Mouse (Mus musculus) stomach, embryonic 15.5 days (tissue): ENCODE data around the gene R3hdm2. TPM values are rescaled to one million over a fixed set of nuclear protein-coding genes. Genes with fewer than 3 reads are reported as not detected.

Experiments
- ATAC-seq: fragments of 200-750 bp; cut with Nextera tagmentation; 2 replicates; pipeline ENCODE4 v1.8.0; 2017; ENCODE audit warnings: low read depth, moderate number of reproducible peaks, moderate TSS enrichment; ENCODE audit not compliant: insufficient read depth, low FRiP score
- H3K27ac ChIP-seq: fragments of 300-500 bp; sonication (generic); 2 replicates; pipeline ENCODE4 v1.5.1; 2015; ENCODE audit warnings: mild to moderate bottlenecking, inconsistent platforms
- H3K27me3 ChIP-seq: fragments of 300-500 bp; sonication (generic); replicated peaks from 2 replicates; pipeline ENCODE4 v1.6.1; 2015; ENCODE audit warnings: inconsistent platforms
- H3K36me3 ChIP-seq: fragments of 300-500 bp; sonication (generic); 2 replicates; pipeline ENCODE4 v1.6.1; 2015; ENCODE audit warnings: inconsistent platforms
- H3K4me1 ChIP-seq: fragments of 300-500 bp; sonication (generic); 2 replicates; pipeline ENCODE4 v1.6.1; 2015; ENCODE audit warnings: inconsistent platforms
- H3K4me2 ChIP-seq: fragments of 300-500 bp; sonication (generic); 2 replicates; pipeline ENCODE4 v1.6.1; 2015; ENCODE audit warnings: mild to moderate bottlenecking, inconsistent platforms
- H3K4me3 ChIP-seq: fragments of 300-500 bp; sonication (generic); replicated peaks from 2 replicates; pipeline ENCODE4 v1.5.1; 2015; ENCODE audit warnings: inconsistent platforms
- H3K9ac ChIP-seq: fragments of 300-500 bp; sonication (generic); 2 replicates; pipeline ENCODE4 v1.6.1; 2015; ENCODE audit warnings: inconsistent platforms
- H3K9me3 ChIP-seq: fragments of 300-500 bp; sonication (generic); 2 replicates; pipeline ENCODE4 v1.6.1; 2016; ENCODE audit warnings: inconsistent platforms
- WGBS: fragments of 180-500 bp; shearing (Covaris S2); methylation state at CpG from one replicate; pipeline ENCODE4 v1.1.7; 2015; 5-methylcytosine and 5-hydroxymethylcytosine counted together
- polyA plus RNA-seq: library from polyadenylated mRNA; unstranded; fragments of >200 nt; fragmentation: Nextera tagmentation; extraction: Ambion mirVana; gene quantifications from 2 replicates; pipeline ENCODE4 v1.2.1, GENCODE M21; 2015

R3hdm2 gene
- 26.5 and 34.1 TPM in 2 replicates for polyA plus RNA-seq

DNA sequence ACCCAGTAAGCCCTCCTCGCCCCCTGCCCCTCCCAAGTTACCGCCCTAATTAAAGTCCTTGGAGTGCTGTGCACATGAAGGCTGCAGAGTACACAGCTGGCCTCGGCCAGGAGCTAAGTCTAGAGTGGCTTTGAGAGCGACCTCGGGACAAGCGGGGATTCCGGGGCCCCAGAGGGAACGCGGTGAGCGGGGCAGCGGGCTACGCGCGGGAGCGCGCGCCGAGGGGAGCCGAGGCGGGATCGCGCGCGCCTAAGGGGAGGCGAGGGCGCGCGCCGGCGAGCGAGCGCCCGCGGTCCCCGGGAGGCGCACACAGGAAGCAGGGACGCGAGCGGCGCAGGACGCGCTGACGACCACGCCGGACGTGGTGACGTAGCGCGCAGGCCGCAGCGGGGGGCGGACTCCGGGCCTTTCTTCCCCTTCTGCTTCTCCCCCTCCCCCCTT, at the start of gene R3hdm2:
R3hdm2 (plus strand) TSS at position 77 of the 441 bp plus-strand sequence.
- ATAC-seq: peak; percentile 97
- Histone ChIP-seq H3K9me3 (no peaks in the 10 kb centered on the region), H3K4me3 (peak within 1 kb of the TSS; percentile 65), H3K36me3 (no peaks in the 10 kb centered on the region), H3K9ac (peak within 1 kb of the TSS; percentile 69), H3K27me3 (no peaks in the 10 kb centered on the region), H3K4me1 (no peaks in the 10 kb centered on the region), H3K27ac (peak within 1 kb of the TSS; percentile 93), H3K4me2 (peak within 1 kb of the TSS; percentile 57)
- under 1% methylated on average over 48 of the region's 53 CpGs for WGBS

DNA sequence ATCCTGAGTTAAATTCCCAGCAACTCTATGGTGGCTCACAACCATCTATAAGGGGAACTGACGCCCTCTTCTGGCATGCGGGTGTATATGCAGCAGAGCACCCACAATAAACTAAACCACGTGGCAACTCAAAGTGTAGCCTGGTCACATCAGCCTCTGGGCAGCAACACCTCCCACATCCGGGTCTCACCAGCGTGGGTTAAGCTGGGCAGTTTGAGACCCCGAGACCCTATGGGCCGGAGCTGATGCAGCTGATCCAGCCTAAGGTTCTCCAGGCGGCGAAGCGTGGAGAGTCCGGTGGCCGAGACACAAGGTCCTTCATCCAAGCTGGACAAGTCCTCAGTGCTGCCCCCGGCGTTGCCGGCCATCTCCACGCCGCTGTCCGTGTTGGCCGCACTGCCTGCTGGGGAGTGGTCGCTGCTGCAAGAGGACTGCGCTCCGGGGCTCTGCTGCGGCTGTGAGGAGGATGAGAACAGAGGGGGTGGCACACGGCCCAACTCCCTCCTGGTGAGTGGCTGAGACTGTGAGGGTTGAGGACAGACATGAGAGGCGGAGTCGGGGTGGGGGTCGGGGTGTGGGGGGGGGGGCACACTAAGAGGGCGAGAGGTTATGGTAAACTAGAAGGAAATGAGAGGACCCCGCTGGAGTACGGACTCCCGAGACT, 47.8 kb upstream of the R3hdm2 start:
- no peak overlapping the region for H3K9ac ChIP-seq
- ATAC-seq: no peak
- WGBS: 42% methylated on average over 31 of the region's 31 CpGs
- peaks cover 7% of the 10 kb centered on the region; the same call in 1 of the 2 replicates for H3K27me3 ChIP-seq
- no peaks in the 10 kb centered on the region for H3K4me1 ChIP-seq
- H3K4me3 ChIP-seq: no peak overlapping the region
- peaks cover 7% of the 10 kb centered on the region; the same call in 1 of the 2 replicates for H3K36me3 ChIP-seq
- H3K27ac ChIP-seq: no peak overlapping the region
- H3K4me2 ChIP-seq: peak overlapping the region; percentile 31; the same call in 1 of the 2 replicates
- no peaks in the 10 kb centered on the region for H3K9me3 ChIP-seq

DNA sequence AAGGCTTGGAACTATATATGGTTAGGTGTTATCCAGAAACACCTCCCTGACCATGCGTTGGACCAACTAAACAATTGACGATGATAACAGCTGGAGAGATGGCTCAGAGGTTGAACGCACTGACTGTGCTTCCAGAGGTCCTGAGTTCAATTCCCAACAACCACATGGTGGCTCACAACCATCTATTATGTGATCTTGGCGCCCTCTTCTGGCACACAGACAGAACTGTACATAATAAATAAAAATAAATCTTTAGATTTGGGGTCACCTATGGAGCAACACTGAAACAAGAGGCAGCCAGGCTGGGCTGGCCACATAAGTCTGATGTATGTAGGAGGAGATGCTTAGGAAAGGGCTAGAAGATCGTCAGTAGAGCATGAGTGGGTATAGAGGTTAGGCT, 47.0 kb upstream of the R3hdm2 start:
- H3K4me1 ChIP-seq: no peaks in the 10 kb centered on the region
- no peak for ATAC-seq
- 69% methylated on average over 5 of the region's 5 CpGs for WGBS
- H3K4me3 ChIP-seq: no peak overlapping the region
- H3K9me3 ChIP-seq: no peaks in the 10 kb centered on the region
- H3K27me3 ChIP-seq: no peaks in the 10 kb centered on the region; the same call in 1 of the 2 replicates
- no peak overlapping the region for H3K4me2 ChIP-seq
- H3K27ac ChIP-seq: no peak overlapping the region
- H3K9ac ChIP-seq: no peak overlapping the region
- H3K36me3 ChIP-seq: peaks cover 7% of the 10 kb centered on the region; the same call in 1 of the 2 replicates

GRCm38 (mm10) chr10:127335271-127335670, 44.9 kb upstream of the R3hdm2 start:
- Histone ChIP-seq H3K9ac (no peak overlapping the region), H3K4me2 (no peak overlapping the region), H3K27me3 (peaks cover 2% of the 10 kb centered on the region; the same call in 1 of the 2 replicates), H3K9me3 (no peaks in the 10 kb centered on the region), H3K36me3 (peaks cover 2% of the 10 kb centered on the region; the same call in 1 of the 2 replicates), H3K27ac (no peak overlapping the region), H3K4me3 (no peak overlapping the region), H3K4me1 (0 out of 2 replicates have a peak, but pooled peaks cover 3% of the 10 kb centered on the region)
- 64% methylated on average over 1 of the region's 1 CpGs for WGBS
- no peak for ATAC-seq

- 61% methylated on average over 5 of the region's 5 CpGs for WGBS
- Histone ChIP-seq H3K9me3 (no peaks in the 10 kb centered on the region), H3K36me3 (no peaks in the 10 kb centered on the region), H3K9ac (no peak overlapping the region), H3K4me3 (no peak overlapping the region), H3K4me1 (peaks cover 10% of the 10 kb centered on the region; the same call in 1 of the 2 replicates), H3K27ac (no peak overlapping the region), H3K4me2 (no peak overlapping the region), H3K27me3 (peaks cover 10% of the 10 kb centered on the region)
- no peak for ATAC-seq
These were observed 43.2 kb upstream of the R3hdm2 start for GRCm38 (mm10) chr10:127336952-127337351.

DNA sequence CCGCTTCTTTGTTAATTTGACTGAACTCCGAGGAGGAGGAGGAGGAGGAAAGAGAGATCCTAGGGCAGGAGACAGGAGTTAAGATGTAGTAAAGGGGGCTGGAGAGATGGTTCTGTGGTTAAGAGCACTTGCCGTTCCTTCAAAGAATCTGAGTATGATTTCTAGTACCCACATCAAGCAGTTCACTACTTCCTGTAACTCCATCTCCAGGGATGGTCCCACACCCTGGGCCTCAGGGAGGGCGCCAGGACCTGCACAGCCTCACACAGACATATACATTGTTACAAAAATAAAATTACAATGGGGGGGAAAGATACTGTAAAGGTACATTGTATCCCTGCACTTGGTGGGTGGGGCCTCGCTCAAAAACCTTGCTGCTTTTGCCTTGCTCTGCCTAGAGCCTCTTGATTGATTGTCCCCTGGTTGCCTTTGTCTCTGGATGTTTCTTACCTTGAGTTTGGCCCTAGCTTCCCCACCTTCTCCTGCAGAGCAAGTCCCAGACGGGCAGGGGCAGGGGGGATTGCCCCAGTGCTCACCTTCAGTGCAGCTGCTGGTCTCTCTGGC, 42.5 kb upstream of the R3hdm2 start:
- ATAC-seq: no peak
- Histone ChIP-seq H3K4me3 (no peak overlapping the region), H3K4me2 (no peak overlapping the region), H3K9ac (no peak overlapping the region), H3K27me3 (peaks cover 10% of the 10 kb centered on the region), H3K4me1 (peaks cover 13% of the 10 kb centered on the region; the same call in 1 of the 2 replicates), H3K27ac (no peak overlapping the region), H3K36me3 (no peaks in the 10 kb centered on the region), H3K9me3 (no peaks in the 10 kb centered on the region)
- 74% methylated on average over 6 of the region's 6 CpGs for WGBS

- H3K9ac ChIP-seq: peak overlapping the region; percentile 25; the same call in 1 of the 2 replicates
- WGBS: under 1% methylated on average over 31 of the region's 31 CpGs
- peak overlapping the region; percentile 95 for H3K27ac ChIP-seq
- H3K4me2 ChIP-seq: peak overlapping the region; percentile 93
- no peaks in the 10 kb centered on the region for H3K9me3 ChIP-seq
- H3K27me3 ChIP-seq: peaks cover 10% of the 10 kb centered on the region
- ATAC-seq: peak; percentile 74
- H3K4me3 ChIP-seq: peak overlapping the region; percentile 54
- H3K4me1 ChIP-seq: peaks cover 15% of the 10 kb centered on the region; the same call in 1 of the 2 replicates
- no peaks in the 10 kb centered on the region for H3K36me3 ChIP-seq
These were observed 41.0 kb upstream of the R3hdm2 start for GRCm38 (mm10) chr10:127338930-127339682.

GRCm38 (mm10) chr10:127339683-127340576, 40.2 kb upstream of the R3hdm2 start:
- peak overlapping the region; percentile 93 for H3K4me2 ChIP-seq
- peak; percentile 34 for ATAC-seq
- under 1% methylated on average over 36 of the region's 42 CpGs for WGBS
- H3K9me3 ChIP-seq: no peaks in the 10 kb centered on the region
- H3K4me3 ChIP-seq: peak overlapping the region; percentile 54
- H3K9ac ChIP-seq: peak overlapping the region; percentile 25
- no peaks in the 10 kb centered on the region for H3K36me3 ChIP-seq
- H3K27ac ChIP-seq: peak overlapping the region; percentile 95
- peaks cover 10% of the 10 kb centered on the region for H3K27me3 ChIP-seq
- peaks cover 15% of the 10 kb centered on the region; the same call in 1 of the 2 replicates for H3K4me1 ChIP-seq

GRCm38 (mm10) chr10:127340577-127341359, 39.4 kb upstream of the R3hdm2 start:
- H3K4me1 ChIP-seq: peaks cover 15% of the 10 kb centered on the region; the same call in 1 of the 2 replicates
- peak overlapping the region; percentile 54 for H3K4me3 ChIP-seq
- no peak for ATAC-seq
- peak overlapping the region; percentile 93 for H3K4me2 ChIP-seq
- H3K9ac ChIP-seq: peak overlapping the region; percentile 37
- H3K27ac ChIP-seq: peak overlapping the region; percentile 95
- under 1% methylated on average over 27 of the region's 27 CpGs for WGBS
- H3K36me3 ChIP-seq: no peaks in the 10 kb centered on the region
- H3K9me3 ChIP-seq: no peaks in the 10 kb centered on the region
- peaks cover 10% of the 10 kb centered on the region for H3K27me3 ChIP-seq

GRCm38 (mm10) chr10:127341360-127341690, 38.8 kb upstream of the R3hdm2 start:
- peak overlapping the region; percentile 95 for H3K27ac ChIP-seq
- H3K9ac ChIP-seq: peak overlapping the region; percentile 37; the same call in 1 of the 2 replicates
- no peak for ATAC-seq
- peak overlapping the region; percentile 54 for H3K4me3 ChIP-seq
- H3K4me2 ChIP-seq: peak overlapping the region; percentile 93
- H3K4me1 ChIP-seq: peaks cover 15% of the 10 kb centered on the region; the same call in 1 of the 2 replicates
- H3K36me3 ChIP-seq: no peaks in the 10 kb centered on the region
- no peaks in the 10 kb centered on the region for H3K9me3 ChIP-seq
- peaks cover 10% of the 10 kb centered on the region for H3K27me3 ChIP-seq
- WGBS: 1% methylated on average over 10 of the region's 11 CpGs
